Mouse (Mus musculus) lung, embryonic 14.5 days (tissue): ENCODE data around the gene Znrf3. TPM values are rescaled to one million over a fixed set of nuclear protein-coding genes. Genes with fewer than 3 reads are reported as not detected.

Source experiments
- ATAC-seq: fragments of 200-750 bp; cut with Nextera tagmentation; 2 replicates; pipeline ENCODE4 v1.8.0; 2017; ENCODE audit warnings: mild to moderate bottlenecking, moderate TSS enrichment, moderate library complexity; ENCODE audit not compliant: insufficient read depth
- DNase-seq: peaks from one replicate; pipeline ENCODE4 v3.0.0-alpha.2; 2015
- H3K27ac ChIP-seq: fragments of 300-500 bp; sonication (generic); 2 replicates; pipeline ENCODE4 v1.5.1; 2014; ENCODE audit warnings: low read depth, mild to moderate bottlenecking, moderate library complexity
- H3K27me3 ChIP-seq: fragments of 300-500 bp; sonication (generic); 2 replicates; pipeline ENCODE4 v1.6.1; 2014; ENCODE audit warnings: low read length, control low read depth; ENCODE audit not compliant: insufficient read depth
- H3K36me3 ChIP-seq: fragments of 300-500 bp; sonication (generic); 2 replicates; pipeline ENCODE4 v1.6.1; 2014; ENCODE audit warnings: control low read depth; ENCODE audit not compliant: insufficient read depth
- H3K4me1 ChIP-seq: fragments of 300-500 bp; sonication (generic); 2 replicates; pipeline ENCODE4 v1.6.1; 2014; ENCODE audit warnings: antibody characterized with exemption, control low read depth; ENCODE audit not compliant: insufficient read depth
- H3K4me2 ChIP-seq: fragments of 300-500 bp; sonication (generic); 2 replicates; pipeline ENCODE4 v1.6.1; 2014; ENCODE audit warnings: mild to moderate bottlenecking
- H3K4me3 ChIP-seq: fragments of 300-500 bp; sonication (generic); 2 replicates; pipeline ENCODE4 v1.5.1; 2014; ENCODE audit warnings: low read depth, low read length
- H3K9ac ChIP-seq: fragments of 300-500 bp; sonication (generic); 2 replicates; pipeline ENCODE4 v1.6.1; 2014
- H3K9me3 ChIP-seq: fragments of 300-500 bp; sonication (generic); 2 replicates; pipeline ENCODE4 v1.6.1; 2016; ENCODE audit warnings: low read depth, low read length, control low read depth
- CTCF ChIP-seq: IDR thresholded peaks from 2 replicates; pipeline ENCODE4 v1.5.1; 2016; ENCODE audit warnings: antibody characterized with exemption, low read depth
- WGBS: fragments of 180-500 bp; shearing (Covaris S2); extraction: QIAGEN DNeasy Blood & Tissue Kit; methylation state at CpG from one replicate; pipeline ENCODE4 v1.1.7; 2014; 5-methylcytosine and 5-hydroxymethylcytosine counted together
- polyA plus RNA-seq: library from polyadenylated mRNA; unstranded; fragments of >200 nt; fragmentation: Nextera tagmentation; extraction: Ambion mirVana; gene quantifications from 2 replicates; pipeline ENCODE4 v1.2.1, GENCODE M21; 2014

Znrf3 gene
- polyA plus RNA-seq, 1 experiment from 2014 or later = 16.8 TPM

GRCm38 (mm10) chr11:5442590-5443021 is 2.0 kb downstream of the Znrf3 start:
- ATAC-seq = no peak
- peaks cover 30% of the 10 kb centered on the region; the same call in 1 of the 2 replicates for H3K4me1 ChIP-seq

GRCm38 (mm10) chr11:5437646-5438045 is 7.0 kb downstream of the Znrf3 start:
- peak; percentile 36 for DNase-seq
- TF ChIP-seq CTCF = no peak
- Histone ChIP-seq H3K36me3 (no peaks in the 10 kb centered on the region), H3K4me1 (peaks cover 42% of the 10 kb centered on the region), H3K27ac (peak overlapping the region; percentile 75; the same call in 1 of the 2 replicates), H3K9ac (0 out of 2 replicates have a peak overlapping the region, but pooled peaks have one; percentile 1), H3K4me3 (no peak overlapping the region), H3K9me3 (no peaks in the 10 kb centered on the region), H3K4me2 (no peak overlapping the region; the same call in 1 of the 2 replicates), H3K27me3 (no peaks in the 10 kb centered on the region)
- WGBS = 40% methylated on average over 2 of the region's 2 CpGs
- ATAC-seq = 0 out of 2 replicates have a peak, but pooled peaks have one; percentile 11

More at GRCm38 (mm10) chr11:5442590-5443021, 2.0 kb downstream of the Znrf3 start:
- WGBS = 12% methylated on average over 3 of the region's 3 CpGs
- Histone ChIP-seq H3K36me3 (no peaks in the 10 kb centered on the region), H3K4me2 (peak overlapping the region; percentile 92), H3K27me3 (no peaks in the 10 kb centered on the region), H3K9ac (peak overlapping the region; percentile 93; the same call in 1 of the 2 replicates), H3K4me3 (peak overlapping the region; percentile 91), H3K27ac (peak overlapping the region; percentile 48; the same call in 1 of the 2 replicates), H3K9me3 (no peaks in the 10 kb centered on the region)
- TF ChIP-seq CTCF = no peak
- peak; percentile 53 for DNase-seq

- Histone ChIP-seq H3K4me2 (no peak overlapping the region), H3K27ac (peak overlapping the region; percentile 75; the same call in 1 of the 2 replicates), H3K36me3 (no peaks in the 10 kb centered on the region), H3K4me1 (peaks cover 36% of the 10 kb centered on the region), H3K4me3 (no peak overlapping the region), H3K9ac (no peak overlapping the region), H3K27me3 (no peaks in the 10 kb centered on the region), H3K9me3 (no peaks in the 10 kb centered on the region)
- ATAC-seq = no peak
- DNase-seq = peak; percentile 46
- no peak for TF ChIP-seq CTCF
Observed at GRCm38 (mm10) chr11:5436988-5437387, 7.7 kb downstream of the Znrf3 start.

- H3K27ac ChIP-seq = no peak overlapping the region
- WGBS = 78% methylated on average over 1 of the region's 1 CpGs
- no peaks in the 10 kb centered on the region for H3K27me3 ChIP-seq
- TF ChIP-seq CTCF = no peak
- no peak for DNase-seq
- H3K4me2 ChIP-seq = no peak overlapping the region
- no peak for ATAC-seq
- peaks cover 32% of the 10 kb centered on the region for H3K4me1 ChIP-seq
- H3K4me3 ChIP-seq = no peak overlapping the region
- no peaks in the 10 kb centered on the region for H3K36me3 ChIP-seq
- no peak overlapping the region for H3K9ac ChIP-seq
- H3K9me3 ChIP-seq = no peaks in the 10 kb centered on the region
Observed at GRCm38 (mm10) chr11:5435493-5435892, 9.2 kb downstream of the Znrf3 start.

- DNase-seq = no peak
- H3K9ac ChIP-seq = no peak overlapping the region
- no peak overlapping the region for H3K27ac ChIP-seq
- peaks cover 21% of the 10 kb centered on the region for H3K4me1 ChIP-seq
- WGBS = 76% methylated on average over 2 of the region's 2 CpGs
- no peaks in the 10 kb centered on the region for H3K27me3 ChIP-seq
- H3K9me3 ChIP-seq = no peaks in the 10 kb centered on the region
- H3K36me3 ChIP-seq = no peaks in the 10 kb centered on the region
- no peak for ATAC-seq
- no peak overlapping the region for H3K4me3 ChIP-seq
- TF ChIP-seq CTCF = no peak
- no peak overlapping the region for H3K4me2 ChIP-seq
Observed at GRCm38 (mm10) chr11:5432330-5432729, 12.3 kb downstream of the Znrf3 start.

- Histone ChIP-seq H3K4me1 (peaks cover 26% of the 10 kb centered on the region), H3K36me3 (no peaks in the 10 kb centered on the region), H3K9ac (no peak overlapping the region), H3K4me2 (no peak overlapping the region), H3K27ac (no peak overlapping the region), H3K9me3 (no peaks in the 10 kb centered on the region), H3K27me3 (no peaks in the 10 kb centered on the region), H3K4me3 (no peak overlapping the region)
- WGBS = 33% methylated on average over 1 of the region's 1 CpGs
- no peak for TF ChIP-seq CTCF
- ATAC-seq = no peak
- no peak for DNase-seq
Observed at GRCm38 (mm10) chr11:5430863-5431262, 13.8 kb downstream of the Znrf3 start.

- Histone ChIP-seq H3K9me3 (no peaks in the 10 kb centered on the region), H3K4me3 (no peak overlapping the region), H3K9ac (no peak overlapping the region), H3K27ac (no peak overlapping the region), H3K4me2 (no peak overlapping the region), H3K4me1 (peaks cover 22% of the 10 kb centered on the region), H3K27me3 (no peaks in the 10 kb centered on the region), H3K36me3 (no peaks in the 10 kb centered on the region)
- no peak for TF ChIP-seq CTCF
- ATAC-seq = no peak
- 69% methylated on average over 4 of the region's 4 CpGs for WGBS
- DNase-seq = no peak
Observed at GRCm38 (mm10) chr11:5429396-5430190, 15.1 kb downstream of the Znrf3 start.
